Mouse (Mus musculus) hindbrain, embryonic 15.5 days (tissue): ENCODE results near the gene Stom. TPM values are rescaled to one million over a fixed set of nuclear protein-coding genes. Genes with fewer than 3 reads are reported as not detected.

Experiments
- ATAC-seq: fragments of 200-750 bp; cut with Nextera tagmentation; 2 replicates; pipeline ENCODE4 v1.8.0; 2017; ENCODE audit warnings: low read depth, moderate number of reproducible peaks, moderate TSS enrichment; ENCODE audit not compliant: low FRiP score
- H3K27ac ChIP-seq: fragments of 300-500 bp; sonication (generic); replicated peaks from 2 replicates; pipeline ENCODE4 v1.5.1; 2015; ENCODE audit warnings: mild to moderate bottlenecking, inconsistent platforms
- H3K27me3 ChIP-seq: fragments of 300-500 bp; sonication (generic); 2 replicates; pipeline ENCODE4 v1.6.1; 2015; ENCODE audit warnings: control low read depth, inconsistent platforms
- H3K36me3 ChIP-seq: fragments of 300-500 bp; sonication (generic); 2 replicates; pipeline ENCODE4 v1.6.1; 2015; ENCODE audit warnings: control low read depth, inconsistent platforms
- H3K4me1 ChIP-seq: fragments of 300-500 bp; sonication (generic); replicated peaks from 2 replicates; pipeline ENCODE4 v1.6.1; 2015; ENCODE audit warnings: control low read depth, inconsistent platforms
- H3K4me2 ChIP-seq: fragments of 300-500 bp; sonication (generic); 2 replicates; pipeline ENCODE4 v1.6.1; 2015; ENCODE audit warnings: moderate library complexity, mild to moderate bottlenecking, inconsistent platforms
- H3K4me3 ChIP-seq: fragments of 300-500 bp; sonication (generic); 2 replicates; pipeline ENCODE4 v1.5.1; 2015; ENCODE audit warnings: mild to moderate bottlenecking, inconsistent platforms
- H3K9ac ChIP-seq: fragments of 300-500 bp; sonication (generic); 2 replicates; pipeline ENCODE4 v1.6.1; 2015; ENCODE audit warnings: inconsistent platforms
- H3K9me3 ChIP-seq: fragments of 300-500 bp; sonication (generic); 2 replicates; pipeline ENCODE4 v1.6.1; 2016; ENCODE audit warnings: control low read depth, inconsistent platforms
- WGBS: fragments of 180-500 bp; shearing (Covaris S2); methylation state at CpG from one replicate; pipeline ENCODE4 v1.1.7; 2015; 5-methylcytosine and 5-hydroxymethylcytosine counted together
- polyA plus RNA-seq: library from polyadenylated mRNA; unstranded; fragments of >200 nt; fragmentation: Nextera tagmentation; extraction: Ambion mirVana; gene quantifications from 2 replicates; pipeline ENCODE4 v1.2.1, GENCODE M21; 2015

Gene Stom
- polyA plus RNA-seq, 1 experiment from 2014 or later = 25.2 TPM

- H3K27ac ChIP-seq = no peak overlapping the region
- peaks cover 24% of the 10 kb centered on the region for H3K27me3 ChIP-seq
- peaks cover 4% of the 10 kb centered on the region for H3K4me1 ChIP-seq
- H3K4me2 ChIP-seq = no peak overlapping the region
- H3K9me3 ChIP-seq = no peaks in the 10 kb centered on the region
- no peak for ATAC-seq
- no peak overlapping the region for H3K9ac ChIP-seq
- WGBS = 88% methylated on average over 12 of the region's 12 CpGs
- no peaks in the 10 kb centered on the region for H3K36me3 ChIP-seq
- no peak overlapping the region for H3K4me3 ChIP-seq
Measured at GRCm38 (mm10) chr2:35287017-35287620, 49.7 kb downstream of the Stom start.

GRCm38 (mm10) chr2:35285209-35285608, 51.6 kb downstream of the Stom start:
- Histone ChIP-seq H3K4me1 (peaks cover 5% of the 10 kb centered on the region), H3K9ac (no peak overlapping the region), H3K27ac (no peak overlapping the region), H3K27me3 (peaks cover 35% of the 10 kb centered on the region), H3K4me3 (no peak overlapping the region), H3K4me2 (no peak overlapping the region), H3K9me3 (no peaks in the 10 kb centered on the region), H3K36me3 (no peaks in the 10 kb centered on the region)
- no peak for ATAC-seq
- WGBS = 87% methylated on average over 5 of the region's 5 CpGs

- Histone ChIP-seq H3K36me3 (no peaks in the 10 kb centered on the region), H3K4me2 (no peak overlapping the region), H3K9ac (no peak overlapping the region), H3K9me3 (no peaks in the 10 kb centered on the region), H3K4me1 (peaks cover 5% of the 10 kb centered on the region), H3K27me3 (peaks cover 35% of the 10 kb centered on the region), H3K27ac (no peak overlapping the region), H3K4me3 (no peak overlapping the region)
- ATAC-seq = no peak
- WGBS = 84% methylated on average over 4 of the region's 4 CpGs
Measured at GRCm38 (mm10) chr2:35283997-35284396, 52.8 kb downstream of the Stom start.

- ATAC-seq = peak; percentile 9; the same call in 1 of the 2 replicates
- no peaks in the 10 kb centered on the region for H3K36me3 ChIP-seq
- H3K9ac ChIP-seq = no peak overlapping the region; the same call in 1 of the 2 replicates
- no peaks in the 10 kb centered on the region for H3K9me3 ChIP-seq
- peak overlapping the region; percentile 55 for H3K4me2 ChIP-seq
- H3K27me3 ChIP-seq = peaks cover 35% of the 10 kb centered on the region
- peaks cover 5% of the 10 kb centered on the region for H3K4me1 ChIP-seq
- H3K4me3 ChIP-seq = peak overlapping the region; percentile 24
- H3K27ac ChIP-seq = no peak overlapping the region
- 2% methylated on average over 32 of the region's 32 CpGs for WGBS
Measured at GRCm38 (mm10) chr2:35282214-35282613, 54.6 kb downstream of the Stom start.

- H3K27ac ChIP-seq = no peak overlapping the region
- 72% methylated on average over 3 of the region's 3 CpGs for WGBS
- H3K4me1 ChIP-seq = peaks cover 5% of the 10 kb centered on the region
- no peak overlapping the region for H3K9ac ChIP-seq
- no peaks in the 10 kb centered on the region for H3K36me3 ChIP-seq
- peaks cover 35% of the 10 kb centered on the region for H3K27me3 ChIP-seq
- no peaks in the 10 kb centered on the region for H3K9me3 ChIP-seq
- no peak overlapping the region for H3K4me2 ChIP-seq
- ATAC-seq = no peak
- no peak overlapping the region for H3K4me3 ChIP-seq
Measured at GRCm38 (mm10) chr2:35280001-35280400, 56.8 kb downstream of the Stom start.

- no peak for ATAC-seq
- WGBS = 81% methylated on average over 7 of the region's 7 CpGs
Measured at GRCm38 (mm10) chr2:35278371-35279210, 58.2 kb downstream of the Stom start.

GRCm38 (mm10) chr2:35277686-35278085, 59.1 kb downstream of the Stom start:
- H3K36me3 ChIP-seq = no peaks in the 10 kb centered on the region
- peaks cover 9% of the 10 kb centered on the region for H3K4me1 ChIP-seq
- peaks cover 16% of the 10 kb centered on the region for H3K27me3 ChIP-seq
- H3K4me3 ChIP-seq = no peak overlapping the region
- WGBS = 83% methylated on average over 3 of the region's 3 CpGs
- no peak for ATAC-seq
- H3K4me2 ChIP-seq = no peak overlapping the region
- H3K9me3 ChIP-seq = no peaks in the 10 kb centered on the region
- H3K9ac ChIP-seq = no peak overlapping the region
- no peak overlapping the region for H3K27ac ChIP-seq

More at GRCm38 (mm10) chr2:35278371-35279210, 58.2 kb downstream of the Stom start:
- Histone ChIP-seq H3K4me2 (no peak overlapping the region), H3K36me3 (no peaks in the 10 kb centered on the region), H3K27me3 (peaks cover 24% of the 10 kb centered on the region), H3K4me1 (peaks cover 5% of the 10 kb centered on the region), H3K27ac (no peak overlapping the region), H3K9me3 (no peaks in the 10 kb centered on the region), H3K4me3 (no peak overlapping the region), H3K9ac (no peak overlapping the region)

GRCm38 (mm10) chr2:35273536-35273935, 63.2 kb downstream of the Stom start:
- ATAC-seq = no peak
- H3K4me2 ChIP-seq = no peak overlapping the region
- H3K9me3 ChIP-seq = no peaks in the 10 kb centered on the region
- no peak overlapping the region for H3K9ac ChIP-seq
- no peak overlapping the region for H3K4me3 ChIP-seq
- H3K4me1 ChIP-seq = peaks cover 13% of the 10 kb centered on the region; the same call in 1 of the 2 replicates
- WGBS = 21% methylated on average over 2 of the region's 2 CpGs
- no peaks in the 10 kb centered on the region for H3K36me3 ChIP-seq
- no peaks in the 10 kb centered on the region for H3K27me3 ChIP-seq
- no peak overlapping the region for H3K27ac ChIP-seq

- 89% methylated on average over 6 of the region's 6 CpGs for WGBS
- Histone ChIP-seq H3K4me2 (no peak overlapping the region), H3K27me3 (no peaks in the 10 kb centered on the region), H3K4me1 (peaks cover 13% of the 10 kb centered on the region; the same call in 1 of the 2 replicates), H3K27ac (no peak overlapping the region), H3K9me3 (no peaks in the 10 kb centered on the region), H3K9ac (no peak overlapping the region), H3K4me3 (no peak overlapping the region), H3K36me3 (no peaks in the 10 kb centered on the region)
- no peak for ATAC-seq
Measured at GRCm38 (mm10) chr2:35272881-35273280, 63.9 kb downstream of the Stom start.

GRCm38 (mm10) chr2:35271817-35272216, 65.0 kb downstream of the Stom start:
- Histone ChIP-seq H3K4me1 (peaks cover 13% of the 10 kb centered on the region; the same call in 1 of the 2 replicates), H3K4me3 (no peak overlapping the region), H3K27ac (no peak overlapping the region), H3K27me3 (no peaks in the 10 kb centered on the region), H3K9me3 (no peaks in the 10 kb centered on the region), H3K36me3 (no peaks in the 10 kb centered on the region), H3K9ac (no peak overlapping the region), H3K4me2 (no peak overlapping the region)
- no peak for ATAC-seq
- 86% methylated on average over 2 of the region's 2 CpGs for WGBS

GRCm38 (mm10) chr2:35270531-35270984, 66.2 kb downstream of the Stom start:
- Histone ChIP-seq H3K9ac (no peak overlapping the region), H3K4me1 (peaks cover 14% of the 10 kb centered on the region; the same call in 1 of the 2 replicates), H3K4me2 (no peak overlapping the region)

GRCm38 (mm10) chr2:35269716-35270260, 67.0 kb downstream of the Stom start:
- Histone ChIP-seq H3K9me3 (no peaks in the 10 kb centered on the region), H3K27ac (no peak overlapping the region), H3K4me2 (no peak overlapping the region), H3K9ac (no peak overlapping the region), H3K4me1 (peaks cover 17% of the 10 kb centered on the region; the same call in 1 of the 2 replicates), H3K36me3 (no peaks in the 10 kb centered on the region), H3K4me3 (no peak overlapping the region), H3K27me3 (no peaks in the 10 kb centered on the region)
- no peak for ATAC-seq
- 86% methylated on average over 4 of the region's 4 CpGs for WGBS

More at GRCm38 (mm10) chr2:35270531-35270984, 66.2 kb downstream of the Stom start:
- Histone ChIP-seq H3K27me3 (no peaks in the 10 kb centered on the region), H3K27ac (no peak overlapping the region), H3K36me3 (no peaks in the 10 kb centered on the region), H3K9me3 (no peaks in the 10 kb centered on the region), H3K4me3 (no peak overlapping the region)
- no peak for ATAC-seq
- 10% methylated on average over 10 of the region's 10 CpGs for WGBS
